Mouse (Mus musculus) kidney, adult 2 months (tissue): ENCODE measurements at regions not wholly inside any gene's neighbourhood (a gene's known extent, or its start where the extent isn't known, plus 50 kb on each side); places are given as distances from the start of the nearest gene placed in this dataset.

Experiments used
- CTCF ChIP-seq: fragments of 200-500 bp; conservative IDR thresholded peaks from 2 replicates; pipeline ENCODE4 v1.5.1; 2011; ENCODE audit warnings: low read depth, mild to moderate bottlenecking, control low read depth, low read length, moderate library complexity, mixed read lengths; ENCODE audit not compliant: insufficient read depth, insufficient read length
- POLR2A ChIP-seq: fragments of 200-500 bp; IDR thresholded peaks from one replicate; pipeline ENCODE4 v1.6.1; 2011; ENCODE audit warnings: low read depth, low read length, control low read depth

DNA sequence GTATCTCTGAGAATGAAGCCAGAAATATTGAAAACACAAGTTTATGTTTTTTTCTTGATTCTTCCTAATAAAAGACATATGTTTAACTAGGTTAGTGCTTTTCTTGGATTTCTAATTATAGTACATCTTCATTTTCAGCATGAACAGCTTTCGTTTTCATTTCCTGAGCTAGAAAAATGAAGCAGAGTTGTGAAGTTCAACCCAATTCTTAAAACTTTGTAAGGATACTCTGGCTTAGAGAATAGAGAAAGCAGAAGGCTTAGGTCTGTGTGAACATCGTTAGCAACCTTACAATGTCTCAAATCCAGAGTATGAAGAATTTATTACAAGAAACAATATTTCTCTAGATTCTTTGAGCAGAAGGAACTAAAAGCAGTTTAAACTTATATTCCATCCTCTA lies 94.5 kb upstream of the 4930452B06Rik start:
- TF ChIP-seq POLR2A = no peak
- TF ChIP-seq CTCF = no peak
